Mouse (Mus musculus): Measurements from ENCODE around the gene Zfp362.

The Zfp362 gene

GRCm38 (mm10) chr4:128755064-128755463, 50.8 kb downstream of the Zfp362 start, which contains the start of gene A3galt2:
A3galt2 (plus strand) TSS chr4:128755364.
- no peak for DNase-seq

DNA sequence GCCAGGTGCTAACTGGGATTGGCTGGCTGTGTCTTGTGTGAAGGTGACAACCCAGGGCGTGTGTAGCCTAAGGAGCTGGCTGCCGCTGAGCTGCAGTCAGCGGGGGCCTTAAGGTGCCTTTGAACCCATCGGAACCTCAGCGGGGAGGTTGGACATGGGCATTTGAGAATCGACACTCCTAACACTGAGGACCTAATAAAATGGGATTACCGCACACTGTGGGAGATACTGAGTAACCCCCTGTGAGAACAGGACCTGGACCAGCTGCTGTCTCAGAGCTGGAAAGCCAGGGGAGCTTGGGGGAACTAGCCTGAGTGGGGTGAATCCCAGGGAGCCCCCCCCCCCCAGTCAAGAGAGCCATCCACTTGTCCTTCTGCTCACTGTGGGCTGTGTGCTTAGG, 52.3 kb downstream of the Zfp362 start:
- DNase-seq, result no peak

GRCm38 (mm10) chr4:128752031-128752757, 53.7 kb downstream of the Zfp362 start:
- DNase-seq, result no peak

GRCm38 (mm10) chr4:128751006-128751405, 54.8 kb downstream of the Zfp362 start:
- DNase-seq, result no peak

DNA sequence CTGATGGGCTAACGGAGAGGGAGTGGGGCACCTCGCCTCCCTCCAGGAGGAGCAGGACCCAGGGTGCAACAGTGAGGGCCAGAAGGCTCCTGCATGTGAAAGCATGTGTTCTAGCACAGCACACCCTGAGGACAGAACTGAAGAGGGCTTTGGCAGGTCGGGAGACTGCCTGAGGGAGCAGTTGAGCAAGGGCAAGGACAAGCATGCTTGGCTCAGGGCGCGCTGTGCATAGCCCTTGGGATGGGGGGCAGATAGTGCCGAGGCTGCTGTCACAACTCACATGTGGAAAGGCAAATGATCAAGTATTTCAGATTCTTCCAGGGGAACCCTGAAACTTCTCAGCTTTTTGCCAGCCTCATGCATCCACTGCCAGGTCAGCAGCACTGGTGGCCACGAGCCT, 57.5 kb downstream of the Zfp362 start:
- no peak for DNase-seq

- DNase-seq, result no peak
Observed at GRCm38 (mm10) chr4:128747614-128748270, 58.1 kb downstream of the Zfp362 start.

DNA sequence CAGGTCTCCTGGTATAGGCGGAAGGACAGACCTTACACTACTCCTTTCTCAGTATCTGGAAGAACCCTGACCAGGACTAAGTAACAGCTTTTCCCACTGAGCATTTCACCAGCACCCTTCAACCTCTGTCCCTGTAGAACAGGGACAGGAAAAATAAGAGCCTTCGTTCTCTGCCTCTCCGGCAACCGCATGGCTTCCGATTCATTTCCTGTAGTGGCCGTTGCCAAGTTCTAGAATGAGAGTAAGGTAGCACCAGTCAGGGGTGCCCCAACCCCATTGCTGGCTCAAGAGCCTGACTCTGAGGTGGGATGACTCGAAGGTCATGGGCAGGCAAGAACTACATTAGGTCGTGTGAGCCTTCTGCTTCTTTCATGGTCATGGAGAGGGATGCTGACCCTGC, 60.7 kb downstream of the Zfp362 start:
- DNase-seq, result no peak

GRCm38 (mm10) chr4:128743031-128743626, 62.7 kb downstream of the Zfp362 start:
- DNase-seq, result no peak

GRCm38 (mm10) chr4:128742379-128742970, 63.4 kb downstream of the Zfp362 start:
- no peak for DNase-seq

- no peak for DNase-seq
Observed at GRCm38 (mm10) chr4:128741906-128742305, 63.9 kb downstream of the Zfp362 start.

DNA sequence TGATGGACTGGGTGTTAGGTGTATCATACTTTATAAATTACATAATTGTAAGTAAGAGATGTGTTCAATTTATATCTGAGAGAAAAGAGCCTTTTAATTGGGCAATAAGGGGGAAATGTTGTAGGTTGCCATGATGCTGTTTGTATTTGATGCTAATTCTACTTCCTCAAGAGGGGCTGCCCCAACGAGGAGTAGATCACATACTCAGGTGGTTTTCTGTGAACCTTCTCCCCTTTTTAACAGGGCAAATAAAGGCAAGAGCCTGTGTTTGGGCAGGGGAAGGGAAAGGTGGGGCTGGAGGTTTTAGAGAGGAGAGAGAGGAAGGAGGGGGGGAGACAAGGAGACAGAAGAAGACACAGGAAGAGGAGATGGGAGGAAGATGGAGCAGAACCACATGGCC, 65.0 kb downstream of the Zfp362 start:
- DNase-seq, result no peak

DNA sequence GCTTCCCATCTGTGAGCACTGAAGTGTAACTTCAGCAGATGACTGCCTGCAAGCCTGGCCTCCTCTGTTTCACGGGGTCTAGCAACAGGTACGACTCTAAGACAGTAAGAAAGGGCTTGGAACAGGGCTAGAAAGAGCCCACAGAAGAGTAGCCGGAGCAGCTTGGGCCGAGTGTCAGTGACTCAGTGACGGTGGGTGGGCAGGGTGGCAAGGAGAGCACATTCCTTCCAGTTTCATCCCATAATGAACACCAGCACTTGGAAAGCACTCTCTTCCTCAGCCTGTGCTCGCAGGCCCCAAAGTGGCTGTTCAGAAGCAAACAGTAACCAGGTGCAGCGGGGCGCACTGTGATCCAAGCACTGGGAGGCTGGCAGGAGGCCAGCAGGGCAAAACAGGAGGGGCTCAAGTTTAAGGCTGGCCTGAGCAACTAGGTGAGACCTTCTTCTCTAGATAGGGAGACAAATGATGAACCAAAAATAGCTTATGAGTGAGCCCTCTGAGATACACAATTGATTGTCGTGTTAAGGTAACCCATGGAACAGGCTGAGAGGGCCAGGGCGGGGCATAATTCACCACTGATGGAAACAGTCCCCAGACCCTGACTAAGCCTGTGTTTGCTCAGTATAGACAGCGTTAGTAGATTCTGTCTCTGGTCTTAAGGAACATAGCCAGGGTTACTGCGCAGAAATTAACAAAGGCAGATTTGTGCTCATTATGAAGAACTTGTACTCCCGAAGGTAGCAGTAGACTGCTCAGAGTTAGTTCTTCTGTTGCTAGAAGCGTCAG, 67.8 kb downstream of the Zfp362 start:
- DNase-seq, result no peak

DNA sequence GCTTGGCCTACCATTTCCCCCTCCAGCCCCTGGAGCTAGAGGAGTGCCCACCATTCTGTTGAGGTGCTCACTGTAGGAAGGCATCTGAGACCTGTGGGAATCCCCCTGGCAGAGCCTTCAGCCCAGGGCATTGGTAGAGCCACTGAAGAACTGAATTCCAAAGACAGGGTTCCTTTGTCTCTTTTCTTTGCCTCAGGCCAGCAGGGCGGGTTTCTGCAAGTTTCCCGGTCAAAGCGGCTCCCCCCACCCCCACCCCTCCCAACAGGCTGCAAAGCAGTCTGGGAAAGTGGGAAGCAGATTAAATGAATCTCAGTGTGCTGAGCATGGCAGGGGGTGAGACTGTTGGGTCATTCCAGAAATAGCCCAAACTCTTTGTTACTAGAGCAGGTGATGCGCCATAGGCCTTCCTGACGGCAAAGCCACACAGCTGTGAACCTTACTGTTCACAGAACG, 68.7 kb downstream of the Zfp362 start:
- no peak for DNase-seq

GRCm38 (mm10) chr4:128734721-128735671, 70.8 kb downstream of the Zfp362 start:
- peak; percentile 44 to 69 for DNase-seq

- no peak for DNase-seq
Observed at GRCm38 (mm10) chr4:128734217-128734616, 71.6 kb downstream of the Zfp362 start.

DNA sequence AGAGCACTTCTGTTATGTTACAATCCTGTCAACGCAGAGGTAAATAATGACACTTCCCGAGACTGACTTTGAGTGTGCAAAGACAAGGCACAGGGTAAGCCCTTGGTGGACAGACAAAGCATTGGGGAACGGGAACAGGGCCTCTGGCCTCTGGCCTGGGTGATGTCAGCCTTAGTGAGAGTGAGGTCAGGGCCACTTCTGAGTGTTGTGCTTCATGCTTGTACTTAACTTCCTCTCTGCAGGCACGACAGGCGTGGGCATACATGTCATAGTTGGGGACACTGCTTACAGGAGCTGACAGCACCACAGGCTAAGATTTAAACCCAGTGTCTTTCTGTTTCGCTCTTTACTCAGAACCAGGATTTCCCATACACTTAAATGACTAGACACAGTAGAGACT, 72.3 kb downstream of the Zfp362 start:
- DNase-seq, result no peak

DNA sequence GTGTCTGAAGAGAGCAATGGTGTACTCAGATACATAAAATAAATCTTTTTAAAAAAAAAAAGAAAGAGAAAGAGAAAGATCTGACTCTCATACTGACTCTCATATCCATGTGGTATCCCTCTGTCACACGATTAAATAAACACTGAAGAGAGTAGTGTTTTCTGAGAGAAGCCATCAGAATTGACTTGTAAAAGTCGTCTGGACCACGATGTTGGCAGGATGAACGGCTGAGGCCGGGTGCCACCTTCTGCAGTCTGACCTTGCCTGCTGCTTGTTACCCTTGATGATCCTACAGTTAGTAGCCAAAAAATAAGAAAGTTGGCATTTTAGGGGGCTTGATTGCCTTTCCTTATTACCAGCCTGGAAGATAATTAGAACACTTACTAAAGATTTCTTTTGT, 73.1 kb downstream of the Zfp362 start:
- no peak for DNase-seq

DNA sequence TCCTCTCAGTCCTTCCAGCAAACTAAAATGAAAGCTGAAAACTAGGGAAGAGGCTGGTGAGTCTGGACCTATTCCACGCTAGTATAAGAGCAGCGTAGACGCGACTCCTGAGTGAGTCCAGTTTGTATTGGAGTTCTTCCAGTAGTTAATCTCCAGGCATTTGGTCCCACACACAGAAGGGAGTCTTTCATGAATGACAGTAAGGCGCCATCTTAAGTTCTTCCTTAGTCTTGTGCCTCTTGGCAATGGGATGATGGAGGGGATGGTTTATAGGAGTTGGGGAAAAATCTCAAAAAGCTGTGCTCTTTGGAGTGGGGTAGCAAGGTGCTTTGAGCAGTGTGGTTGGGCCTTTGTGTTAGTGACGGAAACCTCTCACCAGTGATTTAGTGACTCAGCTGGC, 75.6 kb downstream of the Zfp362 start:
- DNase-seq, result no peak

DNA sequence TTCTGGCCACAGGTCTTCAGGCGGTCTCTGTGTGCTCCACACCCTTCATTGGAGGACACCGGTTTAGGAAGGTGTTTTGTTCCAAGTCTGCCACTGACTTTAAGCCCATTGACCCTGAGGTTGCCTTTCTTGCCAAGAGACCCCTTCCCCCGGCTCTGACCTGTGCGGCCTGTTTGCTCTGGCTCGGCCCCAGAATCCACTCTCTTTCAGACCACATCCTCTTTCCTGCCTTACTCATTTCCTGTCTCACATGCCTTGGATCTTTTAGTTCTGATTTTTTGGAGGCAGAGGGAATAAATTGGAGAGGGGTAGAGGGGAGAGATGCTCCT, 76.2 kb downstream of the Zfp362 start:
- no peak for DNase-seq

GRCm38 (mm10) chr4:128729033-128729708, 76.7 kb downstream of the Zfp362 start:
- DNase-seq, result no peak

GRCm38 (mm10) chr4:128728431-128728851, 77.4 kb downstream of the Zfp362 start:
- no peak for DNase-seq
